Mouse (Mus musculus): Measurements from ENCODE around the gene Fgr. TPM values are rescaled to one million over a fixed set of nuclear protein-coding genes. Genes with fewer than 3 reads are reported as not detected.
A peak's percentile ranks its signal among the peaks of the same experiment; 100 is the strongest.
"Not testable (repeated sequence)": the region's sequence is repeated elsewhere in the genome, so short reads cannot be mapped to it uniquely, and the experiment has no call there.

Fgr gene
- total RNA-seq, 2 experiments from 2014 or later, result 2.5 to 3.4 TPM

- no peak for ATAC-seq (replicated peaks; ENCODE audit: poor library complexity)
These were observed 10.0 kb downstream of the Fgr start for GRCm38 (mm10) chr4:132983664-132984512.

DNA sequence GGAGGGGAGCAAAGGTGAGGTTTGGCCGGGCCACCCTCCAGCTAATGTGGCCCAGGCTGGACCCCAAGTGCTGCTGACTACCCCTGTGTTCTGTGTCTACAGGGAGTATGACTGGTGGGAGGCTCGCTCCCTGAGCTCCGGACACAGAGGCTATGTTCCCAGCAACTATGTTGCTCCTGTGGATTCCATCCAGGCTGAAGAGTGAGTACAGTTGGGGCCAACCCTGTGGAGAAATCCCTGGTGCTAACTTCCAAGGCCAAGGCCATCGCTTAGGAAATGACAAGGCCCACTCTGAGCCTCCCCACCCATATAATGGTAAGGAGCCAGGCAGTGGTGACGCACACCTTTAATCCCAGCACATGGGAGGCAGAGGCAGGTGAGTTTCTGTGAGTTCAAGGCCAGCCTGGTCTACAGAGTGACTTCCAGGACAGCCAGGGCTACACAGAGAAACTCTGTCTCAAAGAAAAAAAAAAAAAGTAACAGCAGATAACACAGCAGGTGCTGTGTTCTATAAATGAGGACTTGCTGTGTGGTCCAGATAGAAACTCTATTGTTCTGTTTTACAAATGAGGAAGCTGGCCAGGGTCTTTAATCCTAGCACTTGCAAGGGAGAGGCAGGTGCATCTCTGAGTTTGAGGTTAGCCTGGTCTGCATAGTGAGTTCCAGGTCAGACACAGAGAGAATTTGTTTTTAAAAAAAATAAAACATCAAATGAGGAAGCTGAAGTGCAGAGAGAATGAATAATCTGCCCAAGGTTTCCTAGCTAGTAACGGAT lies 14.9 kb downstream of the Fgr start:
- ATAC-seq (replicated peaks; ENCODE audit: poor library complexity), result peak; percentile 44; the same call in 1 of the 2 replicates

- ATAC-seq (replicated peaks; ENCODE audit: poor library complexity), result no peak
These were observed 19.7 kb downstream of the Fgr start for GRCm38 (mm10) chr4:132993553-132993952.

DNA sequence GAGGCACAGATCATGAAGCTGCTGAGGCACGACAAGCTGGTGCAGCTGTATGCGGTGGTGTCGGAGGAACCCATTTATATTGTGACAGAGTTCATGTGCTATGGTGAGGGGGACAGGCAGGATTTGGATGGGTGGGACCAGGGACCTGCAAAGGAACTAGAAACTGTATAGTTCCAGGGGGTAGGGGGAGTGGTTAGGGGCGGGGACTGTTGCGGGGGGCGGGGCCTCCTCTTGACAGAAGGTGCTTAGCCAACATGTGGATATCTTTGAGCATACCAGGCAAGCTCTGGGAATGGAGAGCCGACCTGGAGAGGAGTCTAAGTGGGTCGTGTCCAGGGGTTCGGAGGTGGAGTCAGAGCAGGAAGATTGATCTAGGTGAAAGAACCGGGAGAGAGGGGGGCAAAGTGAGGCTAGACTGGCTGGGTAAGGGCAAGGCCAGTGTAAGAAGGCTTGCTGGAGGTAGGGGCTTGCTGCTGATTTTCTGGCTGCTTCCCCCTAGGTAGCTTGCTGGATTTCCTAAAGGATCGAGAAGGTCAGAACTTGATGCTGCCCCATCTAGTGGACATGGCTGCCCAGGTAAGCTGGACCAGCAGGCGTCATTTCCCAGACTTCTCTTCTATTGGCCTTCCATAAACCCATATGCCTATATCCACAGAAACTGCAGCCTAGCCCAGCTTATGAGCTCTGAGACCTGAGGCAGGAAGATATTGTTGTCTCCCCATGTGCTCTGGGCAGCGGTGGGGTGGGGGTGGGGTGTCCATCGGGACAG lies 23.8 kb downstream of the Fgr start:
- ATAC-seq (replicated peaks; ENCODE audit: poor library complexity), result peak; percentile 29; the same call in 1 of the 2 replicates

DNA sequence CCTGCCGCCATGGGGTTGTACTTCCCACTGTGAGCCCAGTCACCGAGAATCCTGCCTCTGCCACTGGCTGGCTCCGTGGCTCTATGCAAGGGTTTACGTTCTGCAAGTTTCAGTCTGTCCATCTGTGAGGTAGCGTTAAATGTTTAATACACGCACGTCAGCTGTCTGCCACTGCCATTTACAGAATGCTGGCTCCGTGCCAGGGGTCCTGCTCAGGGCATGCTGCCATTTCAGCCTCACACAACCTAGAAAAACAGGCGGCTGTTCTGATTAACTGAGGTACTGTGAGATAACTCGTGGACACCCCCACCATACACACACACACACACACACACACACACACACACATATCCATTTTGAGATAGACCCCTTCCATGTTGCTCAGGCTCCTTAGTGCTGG lies 29.0 kb downstream of the Fgr start:
- peak; percentile 17; the same call in 1 of the 2 replicates for ATAC-seq (replicated peaks; ENCODE audit: poor library complexity)

GRCm38 (mm10) chr4:133003316-133004018 lies 29.6 kb downstream of the Fgr start:
- no peak for ATAC-seq (replicated peaks; ENCODE audit: poor library complexity)

DNA sequence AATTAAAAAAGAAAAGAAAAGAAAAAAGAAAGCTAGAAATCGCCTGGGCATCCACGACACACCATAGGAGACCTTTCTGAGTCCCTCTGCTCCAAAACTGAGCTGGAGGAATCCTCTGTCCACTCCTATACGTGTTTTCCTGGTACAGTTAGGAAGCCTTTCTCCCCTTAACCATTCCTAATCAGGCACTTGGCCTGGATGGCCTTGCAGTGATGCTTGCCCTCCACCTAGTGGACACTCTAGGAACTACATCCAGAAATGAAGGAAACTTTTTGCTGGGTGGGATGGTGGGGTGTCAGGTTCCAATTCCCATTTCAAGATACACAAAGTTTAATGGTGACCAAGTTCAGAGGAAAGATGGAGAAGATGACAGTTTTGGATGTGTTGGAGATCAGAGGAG lies 31.3 kb downstream of the Fgr start:
- ATAC-seq (replicated peaks; ENCODE audit: poor library complexity), result peak; percentile 70

GRCm38 (mm10) chr4:133005885-133006451 lies 32.1 kb downstream of the Fgr start:
- ATAC-seq (replicated peaks; ENCODE audit: poor library complexity), result not testable (repeated sequence)

DNA sequence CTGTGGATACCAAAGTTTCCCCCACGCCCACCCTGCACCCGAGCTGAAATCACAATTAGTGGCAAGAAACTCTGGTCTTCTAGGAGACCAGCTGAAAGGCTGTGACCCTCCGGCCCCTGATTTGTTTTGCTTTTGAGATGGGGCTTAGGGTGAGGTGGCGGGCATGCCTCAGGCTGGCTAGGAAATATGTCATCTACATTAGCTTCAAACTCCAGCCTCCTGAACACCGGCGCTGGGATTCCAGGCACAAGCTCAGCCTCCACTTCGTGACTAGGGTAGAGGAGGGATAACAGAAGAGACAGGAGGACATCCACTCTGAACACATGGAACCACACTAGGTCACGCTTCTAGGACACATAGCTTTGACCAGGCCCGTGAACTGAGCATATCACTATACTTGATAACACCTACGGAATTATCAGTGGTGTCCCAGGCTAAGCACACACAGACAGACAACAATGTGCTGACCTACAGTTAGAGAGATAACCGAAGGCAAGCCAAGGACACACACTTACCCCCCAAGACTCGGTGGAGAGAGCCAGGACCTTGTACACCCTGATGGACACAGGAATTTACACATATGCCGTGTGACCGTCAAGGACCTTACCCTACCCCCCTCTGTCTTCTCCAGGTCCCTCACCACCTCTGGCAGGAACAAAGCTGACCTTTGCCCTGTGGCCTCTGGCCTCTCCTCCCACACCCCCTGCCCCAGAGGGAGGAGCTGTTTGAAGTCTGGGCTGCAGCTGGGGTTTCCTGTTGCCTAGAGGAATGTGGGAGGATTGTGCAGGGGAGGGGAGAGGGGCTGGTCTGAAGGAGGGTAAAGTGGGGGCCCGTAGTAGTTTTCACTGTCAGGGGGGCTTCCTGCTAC lies 33.9 kb downstream of the Fgr start:
- ATAC-seq (replicated peaks; ENCODE audit: poor library complexity), result peak; percentile 53

GRCm38 (mm10) chr4:133009131-133009530 lies 35.2 kb downstream of the Fgr start:
- no peak for ATAC-seq (replicated peaks; ENCODE audit: poor library complexity)

DNA sequence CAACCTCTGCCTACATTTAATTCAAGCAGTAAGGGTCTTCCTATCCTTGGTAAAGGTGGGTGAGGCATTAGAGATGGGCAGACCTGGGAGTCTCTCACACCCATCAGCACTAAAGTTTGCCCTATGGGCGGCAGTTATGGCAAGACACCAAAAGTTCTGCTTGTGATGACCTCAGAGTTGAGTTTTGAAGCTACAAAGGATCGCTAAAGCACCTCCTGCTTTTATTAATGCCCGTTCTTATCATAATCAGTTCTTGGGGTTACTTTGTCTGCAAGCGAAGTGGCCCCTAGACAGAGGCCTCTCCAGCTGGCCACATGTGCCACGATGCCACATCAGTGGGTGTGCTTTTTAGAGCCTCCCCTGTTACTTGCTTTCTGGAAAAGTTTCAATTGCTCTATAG lies 35.8 kb downstream of the Fgr start:
- no peak for ATAC-seq (replicated peaks; ENCODE audit: poor library complexity)

DNA sequence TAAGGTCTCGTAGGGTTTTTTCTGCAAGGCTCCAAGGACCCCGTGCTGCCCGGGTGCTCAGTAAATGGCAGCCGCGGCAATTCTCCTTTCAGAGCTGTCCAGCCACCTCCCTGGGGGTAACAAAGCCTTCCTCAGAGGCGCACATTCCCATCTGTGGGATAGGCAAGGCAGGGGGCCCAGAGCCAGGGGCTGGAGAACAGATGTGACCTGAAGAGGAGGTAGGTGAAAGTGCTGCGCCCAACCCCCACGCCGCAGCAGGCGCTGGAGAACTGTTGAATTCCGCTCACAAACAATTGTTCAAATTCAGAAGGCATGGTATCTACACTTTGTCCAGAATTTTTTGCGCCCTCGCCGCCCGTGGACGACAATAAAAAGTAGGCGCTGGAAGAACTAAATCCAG lies 36.7 kb downstream of the Fgr start:
- ATAC-seq (replicated peaks; ENCODE audit: poor library complexity), result no peak

GRCm38 (mm10) chr4:133011028-133011820 lies 37.3 kb downstream of the Fgr start, which contains the start of gene Ahdc1:
Ahdc1 (plus strand) TSS chr4:133011260.
- peak; percentile 71 for ATAC-seq (replicated peaks; ENCODE audit: poor library complexity)

DNA sequence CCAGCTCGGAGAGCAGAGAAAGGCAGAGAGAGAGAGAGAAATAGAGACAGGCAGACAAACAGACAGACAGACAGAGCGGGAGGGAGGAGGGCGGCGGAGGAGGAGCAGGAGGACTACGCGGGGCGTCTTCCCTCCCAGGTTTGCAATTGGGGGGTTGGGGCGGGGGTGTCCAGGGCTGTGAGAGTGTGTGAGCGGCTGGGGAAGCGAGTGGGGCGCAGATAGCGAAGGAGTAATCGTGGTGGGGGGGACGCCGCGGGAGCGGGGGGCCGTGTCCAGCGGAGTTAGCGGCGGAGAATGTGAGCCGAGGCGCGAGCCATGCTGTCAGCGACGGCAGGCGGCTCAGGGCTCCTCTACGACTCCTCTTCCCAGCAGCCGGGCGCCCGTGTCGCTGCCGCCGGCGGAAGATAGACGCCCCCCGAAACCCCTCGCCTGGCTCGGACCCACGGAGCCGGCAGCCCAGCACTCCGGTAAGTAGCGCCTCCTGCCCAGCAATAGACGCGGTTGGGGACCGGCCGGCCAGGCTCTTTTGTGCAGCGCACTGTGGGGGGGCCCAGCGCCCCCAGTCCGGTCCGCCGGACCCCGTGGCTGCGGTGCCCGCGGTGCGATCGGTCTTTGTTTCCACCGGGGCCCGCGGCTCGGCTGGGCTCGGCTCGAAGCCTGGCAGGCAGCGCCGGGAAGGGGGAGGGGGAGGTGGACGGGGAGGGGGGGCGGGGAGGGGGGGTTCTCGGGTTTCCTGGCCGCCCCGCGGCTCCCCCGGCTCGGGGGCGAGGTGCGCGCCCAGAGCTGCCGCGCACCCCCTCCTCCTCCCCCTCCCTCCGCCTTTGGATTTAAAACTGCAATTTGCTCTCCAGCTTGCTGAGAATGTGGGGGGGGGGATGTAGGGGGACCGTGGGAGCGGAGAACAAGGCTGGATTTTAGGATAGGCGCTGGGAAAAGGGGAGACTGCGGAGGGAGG lies 38.2 kb downstream of the Fgr start:
- ATAC-seq (replicated peaks; ENCODE audit: poor library complexity), result peak; percentile 5; the same call in 1 of the 2 replicates

- ATAC-seq (replicated peaks; ENCODE audit: poor library complexity), result no peak
These were observed 38.9 kb downstream of the Fgr start for GRCm38 (mm10) chr4:133012776-133013265.

DNA sequence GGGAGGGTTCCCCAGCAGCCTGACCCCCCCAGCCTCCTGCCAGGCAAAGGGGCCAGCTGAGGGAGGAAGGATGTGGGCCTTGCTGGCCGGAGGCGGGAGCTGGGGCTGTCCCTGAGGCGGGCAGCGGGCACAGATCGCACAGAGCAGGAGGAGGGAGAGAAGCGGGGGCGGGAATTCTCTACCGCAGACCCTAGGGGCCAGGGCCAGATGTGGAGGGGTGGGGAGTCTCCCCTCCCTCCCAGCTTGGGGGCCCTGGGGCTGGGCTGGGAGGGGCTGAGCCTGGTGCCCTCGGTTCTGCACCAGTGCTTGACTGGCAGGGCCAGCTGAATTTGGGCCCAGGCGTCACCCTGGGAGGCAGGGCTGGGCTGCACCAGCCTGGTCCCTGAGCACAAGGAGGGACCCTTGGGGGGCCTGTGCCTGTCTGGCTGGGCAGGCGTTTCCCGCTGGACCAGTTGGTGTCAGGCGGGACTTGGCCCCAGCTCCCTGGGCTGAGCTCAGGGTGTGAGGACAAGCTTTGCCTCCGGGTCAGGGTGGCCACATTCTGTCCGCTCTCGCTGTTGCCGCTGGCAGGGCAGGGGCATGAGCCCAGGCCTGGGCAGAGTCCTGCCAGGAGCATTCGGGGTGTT lies 39.5 kb downstream of the Fgr start:
- ATAC-seq (replicated peaks; ENCODE audit: poor library complexity), result peak; percentile 5; the same call in 1 of the 2 replicates

- no peak for ATAC-seq (replicated peaks; ENCODE audit: poor library complexity)
These were observed 40.2 kb downstream of the Fgr start for GRCm38 (mm10) chr4:133014088-133014487.

Measured in megakaryocyte progenitor cell, adult 5-6 weeks (primary cell).